Mouse (Mus musculus): ENCODE data around the gene Nrxn1. TPM values are rescaled to one million over a fixed set of nuclear protein-coding genes. Genes with fewer than 3 reads are reported as not detected.

Nrxn1 gene
- polyA plus RNA-seq, 1 experiment from 2014 or later = 1.2 TPM

DNA sequence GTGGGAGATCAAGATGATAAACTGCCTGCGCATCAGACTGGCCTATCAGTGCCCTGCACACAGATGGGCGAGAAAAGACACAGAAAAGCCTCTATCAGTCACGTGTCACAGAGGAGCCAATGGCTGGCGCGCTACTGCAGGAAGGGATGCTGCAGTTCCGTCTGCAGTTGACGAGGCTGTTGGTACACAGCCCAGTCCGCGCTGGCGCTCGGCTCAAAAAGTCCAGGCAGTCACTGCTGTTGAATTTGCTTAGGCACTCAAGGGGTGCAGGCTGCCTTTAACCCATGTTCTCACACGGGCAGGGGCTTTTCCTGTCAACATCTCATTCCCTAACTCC, 1004.6 kb downstream of the Nrxn1 start:
- Histone ChIP-seq H3K9ac (ENCODE audit: low read length) (no peak overlapping the region; the same call in 1 of the 2 replicates), H3K4me1 (ENCODE audit: control insufficient read depth, insufficient read depth, low read length) (peaks cover 3% of the 10 kb centered on the region; the same call in 1 of the 2 replicates), H3K4me3 (ENCODE audit: low read length) (peak overlapping the region; percentile 34), H3K4me2 (ENCODE audit: low read depth, low read length) (peak overlapping the region; percentile 66), H3K9me3 (replicated peaks; ENCODE audit: control insufficient read depth, low read length) (no peaks in the 10 kb centered on the region), H3K27me3 (ENCODE audit: control insufficient read depth, insufficient read depth, low read length) (no peaks in the 10 kb centered on the region), H3K36me3 (ENCODE audit: control insufficient read depth, insufficient read depth) (no peaks in the 10 kb centered on the region), H3K27ac (ENCODE audit: low read length) (no peak overlapping the region)
- ATAC-seq (replicated peaks; ENCODE audit: extremely low read depth, insufficient read depth, low FRiP score) = peak; percentile 83
- WGBS = 5% methylated on average over 12 of the region's 12 CpGs

DNA sequence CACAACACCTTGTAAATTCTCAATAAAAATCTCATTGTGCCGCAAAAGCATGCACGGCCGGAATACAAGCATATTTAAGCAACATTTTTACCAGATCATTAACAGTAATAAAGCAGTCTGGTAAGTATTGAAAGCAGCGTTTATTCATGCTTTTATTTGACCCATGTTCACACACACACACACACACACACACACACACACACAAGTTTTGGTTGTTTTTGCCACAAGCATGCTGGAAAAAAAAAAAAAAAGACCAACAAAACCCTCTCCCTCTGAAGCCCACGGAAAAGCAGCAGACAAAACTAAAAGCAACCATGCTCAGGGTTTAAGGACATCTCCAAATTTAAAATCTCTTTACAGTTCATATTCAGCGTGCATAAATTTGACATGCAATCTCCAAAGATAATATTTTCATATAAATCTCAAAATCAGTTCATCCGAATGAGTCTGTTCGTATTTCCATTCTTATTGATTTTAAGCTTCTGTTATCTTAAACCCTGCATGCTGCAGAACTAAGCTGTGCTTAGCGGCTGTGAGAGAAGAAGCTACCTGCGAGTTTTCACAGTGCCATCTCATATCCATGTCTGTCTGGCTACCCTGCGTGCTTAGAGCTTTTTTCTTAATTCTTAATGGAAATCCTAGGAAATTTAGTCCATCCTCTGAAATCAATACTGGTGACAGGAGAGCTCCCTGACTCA, 1005.1 kb downstream of the Nrxn1 start:
- no peaks in the 10 kb centered on the region for H3K36me3 ChIP-seq (ENCODE audit: control insufficient read depth, insufficient read depth)
- H3K9ac ChIP-seq (ENCODE audit: low read length) = no peak overlapping the region; the same call in 1 of the 2 replicates
- WGBS = 61% methylated on average over 11 of the region's 11 CpGs
- no peaks in the 10 kb centered on the region for H3K27me3 ChIP-seq (ENCODE audit: control insufficient read depth, insufficient read depth, low read length)
- peaks cover 3% of the 10 kb centered on the region; the same call in 1 of the 2 replicates for H3K4me1 ChIP-seq (ENCODE audit: control insufficient read depth, insufficient read depth, low read length)
- no peaks in the 10 kb centered on the region for H3K9me3 ChIP-seq (replicated peaks; ENCODE audit: control insufficient read depth, low read length)
- H3K27ac ChIP-seq (ENCODE audit: low read length) = no peak overlapping the region
- H3K4me3 ChIP-seq (ENCODE audit: low read length) = peak overlapping the region; percentile 34
- no peak for ATAC-seq (replicated peaks; ENCODE audit: extremely low read depth, insufficient read depth, low FRiP score)
- H3K4me2 ChIP-seq (ENCODE audit: low read depth, low read length) = peak overlapping the region; percentile 66

DNA sequence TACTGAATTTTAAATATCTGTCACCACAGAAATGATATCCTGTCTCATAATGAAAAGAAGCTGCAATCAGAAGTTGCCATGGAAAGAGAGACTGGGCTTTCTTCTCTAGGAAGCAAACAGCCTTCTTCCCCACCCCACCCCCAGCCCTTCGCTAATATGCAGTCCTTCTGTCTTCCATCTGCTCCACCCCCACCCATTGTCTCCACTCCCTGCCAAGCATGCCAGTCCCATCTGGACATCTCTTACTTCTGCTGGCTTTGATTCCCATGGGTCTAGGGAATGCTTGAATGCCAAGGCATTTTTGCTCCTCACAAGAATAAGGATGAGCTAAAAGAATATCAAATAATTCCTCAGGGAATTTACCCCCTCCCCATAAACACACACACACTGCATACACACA, 1006.0 kb downstream of the Nrxn1 start:
- no peak overlapping the region for H3K4me3 ChIP-seq (ENCODE audit: low read length)
- no peak overlapping the region for H3K27ac ChIP-seq (ENCODE audit: low read length)
- WGBS = 14% methylated on average over 1 of the region's 1 CpGs
- no peaks in the 10 kb centered on the region for H3K9me3 ChIP-seq (replicated peaks; ENCODE audit: control insufficient read depth, low read length)
- no peaks in the 10 kb centered on the region for H3K27me3 ChIP-seq (ENCODE audit: control insufficient read depth, insufficient read depth, low read length)
- H3K9ac ChIP-seq (ENCODE audit: low read length) = no peak overlapping the region
- H3K4me2 ChIP-seq (ENCODE audit: low read depth, low read length) = no peak overlapping the region
- peaks cover 3% of the 10 kb centered on the region; the same call in 1 of the 2 replicates for H3K4me1 ChIP-seq (ENCODE audit: control insufficient read depth, insufficient read depth, low read length)
- ATAC-seq (replicated peaks; ENCODE audit: extremely low read depth, insufficient read depth, low FRiP score) = no peak
- no peaks in the 10 kb centered on the region for H3K36me3 ChIP-seq (ENCODE audit: control insufficient read depth, insufficient read depth)

DNA sequence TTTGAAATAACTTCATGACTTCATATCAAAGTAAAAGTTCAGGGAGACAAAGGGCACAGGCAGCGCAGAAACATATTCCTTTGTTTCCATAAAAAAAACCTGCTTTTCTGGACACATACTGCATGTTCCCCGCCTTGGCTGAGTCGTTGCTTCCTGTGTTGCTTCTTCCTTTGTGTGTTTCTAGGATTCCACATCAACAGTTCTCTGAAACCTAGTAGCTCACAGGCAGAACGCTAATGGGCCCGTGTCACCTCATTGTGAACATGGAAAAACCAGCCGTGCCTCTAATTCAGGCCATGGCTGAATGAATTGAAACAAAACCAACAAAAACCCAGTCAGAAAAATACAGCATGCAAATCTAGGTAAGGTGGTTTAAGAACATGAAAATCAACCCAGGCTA, 1013.9 kb downstream of the Nrxn1 start:
- H3K4me1 ChIP-seq (ENCODE audit: control insufficient read depth, insufficient read depth, low read length) = no peaks in the 10 kb centered on the region
- H3K27ac ChIP-seq (ENCODE audit: low read length) = no peak overlapping the region
- H3K36me3 ChIP-seq (ENCODE audit: control insufficient read depth, insufficient read depth) = no peaks in the 10 kb centered on the region
- no peaks in the 10 kb centered on the region for H3K27me3 ChIP-seq (ENCODE audit: control insufficient read depth, insufficient read depth, low read length)
- 62% methylated on average over 6 of the region's 6 CpGs for WGBS
- ATAC-seq (replicated peaks; ENCODE audit: extremely low read depth, insufficient read depth, low FRiP score) = no peak
- H3K4me3 ChIP-seq (ENCODE audit: low read length) = no peak overlapping the region
- no peaks in the 10 kb centered on the region for H3K9me3 ChIP-seq (replicated peaks; ENCODE audit: control insufficient read depth, low read length)
- H3K9ac ChIP-seq (ENCODE audit: low read length) = no peak overlapping the region
- no peak overlapping the region for H3K4me2 ChIP-seq (ENCODE audit: low read depth, low read length)

DNA sequence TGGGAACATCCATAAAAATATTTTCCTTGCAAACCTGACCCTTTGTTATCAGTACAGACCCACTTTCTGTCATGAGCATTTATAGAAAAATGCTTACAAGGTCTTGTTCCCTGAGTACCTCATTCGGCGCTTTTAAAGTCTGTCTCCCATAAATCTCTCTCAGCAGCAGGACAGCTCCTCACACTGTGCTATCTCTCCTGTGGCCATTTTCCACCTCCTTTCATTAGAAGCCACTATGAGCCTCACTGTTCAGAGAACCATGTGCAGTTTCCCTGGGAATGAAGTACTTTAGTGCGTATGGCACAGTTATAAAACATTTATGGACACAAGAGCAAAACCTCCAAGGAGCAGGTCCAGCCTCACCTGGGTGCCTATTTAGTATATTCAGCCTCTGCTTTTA, 1014.4 kb downstream of the Nrxn1 start:
- Histone ChIP-seq H3K36me3 (ENCODE audit: control insufficient read depth, insufficient read depth) (no peaks in the 10 kb centered on the region), H3K4me3 (ENCODE audit: low read length) (no peak overlapping the region), H3K4me2 (ENCODE audit: low read depth, low read length) (no peak overlapping the region), H3K27me3 (ENCODE audit: control insufficient read depth, insufficient read depth, low read length) (no peaks in the 10 kb centered on the region), H3K9ac (ENCODE audit: low read length) (no peak overlapping the region), H3K27ac (ENCODE audit: low read length) (no peak overlapping the region), H3K9me3 (replicated peaks; ENCODE audit: control insufficient read depth, low read length) (no peaks in the 10 kb centered on the region), H3K4me1 (ENCODE audit: control insufficient read depth, insufficient read depth, low read length) (no peaks in the 10 kb centered on the region)
- ATAC-seq (replicated peaks; ENCODE audit: extremely low read depth, insufficient read depth, low FRiP score) = no peak
- 48% methylated on average over 3 of the region's 3 CpGs for WGBS

DNA sequence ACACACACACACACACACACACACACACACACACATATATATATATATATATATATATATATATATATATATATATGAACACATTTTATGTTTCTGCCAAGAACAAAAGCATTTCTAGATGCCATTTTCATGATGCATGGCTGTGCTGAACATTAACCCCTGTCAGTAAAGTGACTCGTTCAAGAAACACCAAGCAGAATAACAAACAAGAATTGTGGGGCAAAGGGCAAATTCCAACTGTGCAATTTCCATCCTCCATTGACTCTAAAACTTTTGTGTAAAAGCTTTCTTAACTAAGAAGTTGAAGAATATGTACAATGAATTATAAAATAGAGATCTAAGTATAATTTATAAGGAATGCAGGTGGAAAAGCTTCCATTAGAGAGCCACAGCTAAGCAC, 1030.0 kb downstream of the Nrxn1 start:
- 37% methylated on average over 1 of the region's 1 CpGs for WGBS
- ATAC-seq (replicated peaks; ENCODE audit: extremely low read depth, insufficient read depth, low FRiP score) = no peak
- no peak overlapping the region for H3K4me3 ChIP-seq (ENCODE audit: low read length)

DNA sequence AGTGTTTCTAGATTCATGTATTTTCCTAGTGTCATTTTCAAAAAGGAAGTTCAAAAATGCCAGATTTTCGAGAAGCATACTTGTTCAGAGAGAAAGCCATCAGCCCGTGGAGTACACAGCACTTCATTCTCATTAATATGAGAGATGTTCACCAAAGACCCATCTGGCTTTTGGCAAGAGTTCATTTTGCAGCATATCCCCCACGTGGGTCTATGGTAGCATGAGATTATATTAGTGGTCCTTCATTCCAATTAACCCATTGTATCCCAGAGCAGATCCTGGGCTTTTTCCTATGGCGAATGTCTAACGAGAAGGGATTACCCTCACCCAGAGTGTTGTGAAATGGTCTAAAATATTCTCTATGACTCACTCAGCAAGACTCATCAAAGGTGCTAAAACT, 1032.0 kb downstream of the Nrxn1 start:
- Histone ChIP-seq H3K4me2 (ENCODE audit: low read depth, low read length) (no peak overlapping the region), H3K27ac (ENCODE audit: low read length) (no peak overlapping the region), H3K9ac (ENCODE audit: low read length) (no peak overlapping the region), H3K9me3 (replicated peaks; ENCODE audit: control insufficient read depth, low read length) (no peaks in the 10 kb centered on the region), H3K4me1 (ENCODE audit: control insufficient read depth, insufficient read depth, low read length) (no peaks in the 10 kb centered on the region), H3K36me3 (ENCODE audit: control insufficient read depth, insufficient read depth) (no peaks in the 10 kb centered on the region), H3K27me3 (ENCODE audit: control insufficient read depth, insufficient read depth, low read length) (no peaks in the 10 kb centered on the region), H3K4me3 (ENCODE audit: low read length) (no peak overlapping the region)
- ATAC-seq (replicated peaks; ENCODE audit: extremely low read depth, insufficient read depth, low FRiP score) = no peak
- WGBS = 57% methylated on average over 5 of the region's 5 CpGs

More for the DNA sequence above, 1030.0 kb downstream of the Nrxn1 start:
- H3K9me3 ChIP-seq (replicated peaks; ENCODE audit: control insufficient read depth, low read length) = no peaks in the 10 kb centered on the region
- no peak overlapping the region for H3K27ac ChIP-seq (ENCODE audit: low read length)
- no peaks in the 10 kb centered on the region for H3K27me3 ChIP-seq (ENCODE audit: control insufficient read depth, insufficient read depth, low read length)
- H3K4me2 ChIP-seq (ENCODE audit: low read depth, low read length) = no peak overlapping the region
- no peak overlapping the region for H3K9ac ChIP-seq (ENCODE audit: low read length)
- no peaks in the 10 kb centered on the region for H3K36me3 ChIP-seq (ENCODE audit: control insufficient read depth, insufficient read depth)
- no peaks in the 10 kb centered on the region for H3K4me1 ChIP-seq (ENCODE audit: control insufficient read depth, insufficient read depth, low read length)

DNA sequence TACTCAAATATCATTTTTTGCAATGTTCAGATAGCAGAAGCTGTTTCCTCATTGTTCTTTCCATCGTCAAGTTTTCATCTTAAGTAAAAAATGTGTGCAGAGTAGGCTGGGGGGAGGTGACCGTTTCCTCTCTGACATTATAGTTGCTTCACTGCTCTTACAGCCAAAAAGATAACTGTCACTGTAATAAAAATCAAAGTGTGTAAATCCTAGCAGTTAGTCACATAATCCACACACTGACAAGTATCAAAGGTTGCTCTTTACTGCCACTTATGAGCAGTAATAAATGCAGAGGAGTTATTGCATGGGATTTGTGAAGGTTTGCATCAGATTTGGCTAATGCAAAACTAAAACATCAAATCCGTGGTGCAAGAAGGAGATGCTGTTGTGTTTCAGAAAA, 1032.7 kb downstream of the Nrxn1 start:
- no peaks in the 10 kb centered on the region for H3K36me3 ChIP-seq (ENCODE audit: control insufficient read depth, insufficient read depth)
- 37% methylated on average over 3 of the region's 3 CpGs for WGBS

DNA sequence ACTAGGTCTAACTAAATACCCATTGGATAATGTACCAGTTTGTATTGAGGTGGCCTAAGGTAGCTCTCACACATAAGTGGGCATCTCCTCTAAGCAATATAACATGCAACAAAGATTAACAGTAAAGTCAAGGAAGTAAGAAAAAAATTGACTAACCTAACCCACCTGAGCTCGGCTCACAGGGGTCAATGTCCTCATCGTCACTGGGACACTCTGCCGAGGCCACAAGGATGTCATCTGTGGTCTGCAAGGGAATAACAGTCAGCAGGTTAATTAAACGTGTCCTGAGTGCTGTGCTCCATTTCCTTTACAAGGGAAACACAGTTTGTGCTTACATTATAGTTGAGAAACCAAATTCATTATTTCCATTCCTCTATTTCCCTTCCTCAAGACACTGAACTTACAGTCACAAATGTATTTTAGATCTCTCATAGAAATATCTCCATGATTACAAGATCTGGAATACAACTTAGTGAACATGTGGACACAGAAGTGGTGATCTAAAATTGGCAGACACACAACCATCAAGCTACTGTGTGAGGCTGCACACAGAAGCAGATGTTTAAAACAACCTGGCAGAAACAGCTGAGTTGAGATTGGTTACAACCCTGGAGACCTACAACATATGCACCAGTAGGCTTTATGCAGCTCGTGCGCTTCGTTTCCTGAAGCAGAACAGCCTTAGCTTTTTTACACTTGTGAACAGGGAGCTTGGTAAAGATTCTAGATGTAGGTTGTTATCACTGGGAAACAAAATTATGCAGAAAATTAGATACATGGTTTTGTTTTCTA, 1033.4 kb downstream of the Nrxn1 start:
- Histone ChIP-seq H3K36me3 (ENCODE audit: control insufficient read depth, insufficient read depth) (no peaks in the 10 kb centered on the region), H3K4me1 (ENCODE audit: control insufficient read depth, insufficient read depth, low read length) (no peaks in the 10 kb centered on the region), H3K9me3 (replicated peaks; ENCODE audit: control insufficient read depth, low read length) (no peaks in the 10 kb centered on the region), H3K27ac (ENCODE audit: low read length) (no peak overlapping the region), H3K4me3 (ENCODE audit: low read length) (no peak overlapping the region), H3K4me2 (ENCODE audit: low read depth, low read length) (no peak overlapping the region), H3K9ac (ENCODE audit: low read length) (no peak overlapping the region), H3K27me3 (ENCODE audit: control insufficient read depth, insufficient read depth, low read length) (no peaks in the 10 kb centered on the region)
- ATAC-seq (replicated peaks; ENCODE audit: extremely low read depth, insufficient read depth, low FRiP score) = no peak
- 64% methylated on average over 7 of the region's 7 CpGs for WGBS

More for the DNA sequence above, 1032.7 kb downstream of the Nrxn1 start:
- Histone ChIP-seq H3K27ac (ENCODE audit: low read length) (no peak overlapping the region), H3K4me2 (ENCODE audit: low read depth, low read length) (no peak overlapping the region), H3K27me3 (ENCODE audit: control insufficient read depth, insufficient read depth, low read length) (no peaks in the 10 kb centered on the region), H3K4me3 (ENCODE audit: low read length) (no peak overlapping the region), H3K9me3 (replicated peaks; ENCODE audit: control insufficient read depth, low read length) (no peaks in the 10 kb centered on the region), H3K9ac (ENCODE audit: low read length) (no peak overlapping the region), H3K4me1 (ENCODE audit: control insufficient read depth, insufficient read depth, low read length) (no peaks in the 10 kb centered on the region)
- ATAC-seq (replicated peaks; ENCODE audit: extremely low read depth, insufficient read depth, low FRiP score) = no peak
